Mouse (Mus musculus) erythroblast, embryonic 14.5 days (primary cell): ENCODE measurements at regions not wholly inside any gene's neighbourhood (a gene's known extent, or its start where the extent isn't known, plus 50 kb on each side); places are given as distances from the start of the nearest gene placed in this dataset.

ENCODE experiments used
- GATA1 ChIP-seq: IDR thresholded peaks from 2 replicates; pipeline ENCODE4 v1.6.1; 2012; ENCODE audit warnings: low read length, inconsistent platforms, mixed read lengths
- TAL1 ChIP-seq: IDR thresholded peaks from 3 replicates; pipeline ENCODE4 v1.6.1; 2012; ENCODE audit warnings: low read length, inconsistent platforms, mixed read lengths

DNA sequence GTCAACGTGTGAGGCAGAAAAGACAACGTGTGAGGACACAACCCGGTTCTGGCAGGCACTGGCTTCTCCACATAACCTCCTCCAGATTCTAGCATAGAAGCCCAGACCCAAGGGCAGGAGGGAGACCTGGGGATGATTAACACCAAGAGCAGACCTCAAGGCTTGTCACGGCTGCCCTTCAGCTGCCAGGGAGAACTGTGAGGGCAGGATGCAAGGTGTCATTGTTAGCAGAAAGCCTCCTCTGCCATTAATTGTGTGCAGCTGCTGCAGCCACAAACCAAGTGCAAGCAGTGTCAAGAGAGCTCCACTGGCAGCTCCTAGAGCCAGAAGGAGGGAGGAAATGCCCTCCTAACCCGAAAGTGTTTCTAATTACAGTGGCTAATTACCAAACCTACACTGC lies 211.6 kb upstream of the Rgma start:
- TF ChIP-seq TAL1 (no peak), GATA1 (no peak)
